Mouse (Mus musculus) WW6 (cell line): ENCODE measurements around the gene Tmem205.
A peak's percentile ranks its signal among the peaks of the same experiment; 100 is the strongest.

ENCODE experiments used
- DNase-seq: peaks from one replicate; pipeline ENCODE4 v3.0.0-alpha.2; 2013; ENCODE audit warnings: low read depth, low spot score

The Tmem205 gene

GRCm38 (mm10) chr9:21944267-21944666 lies 16.9 kb upstream of the Tmem205 start:
- no peak for DNase-seq

- DNase-seq: no peak
These were observed 16.3 kb upstream of the Tmem205 start for GRCm38 (mm10) chr9:21943638-21944037.

- no peak for DNase-seq
These were observed 15.7 kb upstream of the Tmem205 start for GRCm38 (mm10) chr9:21943046-21943445.

GRCm38 (mm10) chr9:21938234-21938855 lies 11.0 kb upstream of the Tmem205 start:
- no peak for DNase-seq

- no peak for DNase-seq
These were observed 10.4 kb upstream of the Tmem205 start for GRCm38 (mm10) chr9:21937711-21938175.

GRCm38 (mm10) chr9:21936692-21937570 lies 9.6 kb upstream of the Tmem205 start, which contains the start of gene Plppr2:
Gene Plppr2 (plus strand): TSS chr9:21937033.
- peak; percentile 90 for DNase-seq

GRCm38 (mm10) chr9:21935466-21936131 lies 8.2 kb upstream of the Tmem205 start:
- no peak for DNase-seq

- no peak for DNase-seq
These were observed 6.7 kb upstream of the Tmem205 start for GRCm38 (mm10) chr9:21934021-21934420.

GRCm38 (mm10) chr9:21932445-21933137 lies 5.2 kb upstream of the Tmem205 start:
- no peak for DNase-seq

- DNase-seq: no peak
These were observed 4.7 kb upstream of the Tmem205 start for GRCm38 (mm10) chr9:21932006-21932405.

- no peak for DNase-seq
These were observed 1.9 kb upstream of the Tmem205 start for GRCm38 (mm10) chr9:21929208-21929607.

- DNase-seq: no peak
These were observed 572 bp downstream of the Tmem205 start for GRCm38 (mm10) chr9:21926784-21927183.

GRCm38 (mm10) chr9:21926155-21926554 lies 1.2 kb downstream of the Tmem205 start:
- no peak for DNase-seq

GRCm38 (mm10) chr9:21925506-21925905 lies 1.9 kb downstream of the Tmem205 start:
- DNase-seq: no peak

- DNase-seq: no peak
These were observed 2.3 kb downstream of the Tmem205 start for GRCm38 (mm10) chr9:21925034-21925433.

- DNase-seq: no peak
These were observed 3.3 kb downstream of the Tmem205 start for GRCm38 (mm10) chr9:21924099-21924493.

- no peak for DNase-seq
These were observed 3.8 kb downstream of the Tmem205 start for GRCm38 (mm10) chr9:21923490-21924098.

GRCm38 (mm10) chr9:21923036-21923435 lies 4.3 kb downstream of the Tmem205 start:
- DNase-seq: no peak

GRCm38 (mm10) chr9:21918692-21919384 lies 8.5 kb downstream of the Tmem205 start:
- no peak for DNase-seq

- DNase-seq: peak; percentile 97
These were observed 9.2 kb downstream of the Tmem205 start, which contains the start of gene Rab3d for GRCm38 (mm10) chr9:21918035-21918592. Gene Rab3d (minus strand): TSS chr9:21918192.
